In genomic region chr7:66110636-66111112, GRCm38 (mm10) we compare ENCODE assay signal across 8 mouse cellular contexts. TPM values are rescaled to one million over a fixed set of nuclear protein-coding genes. Genes with fewer than 3 reads are reported as not detected.
A peak's percentile ranks its signal among the peaks of the same experiment; 100 is the strongest.
DNase-seq lines count a peak whose midpoint lies in the region; ATAC-seq lines count a peak whose summit lies in the region.

No protein-coding gene starts in this region.

- ATAC-seq in lung, embryonic 15.5 days (ENCODE audit: borderline replicate concordance, extremely low read depth, low FRiP score, low TSS enrichment), result no peak
- peak; percentile 13 for ATAC-seq in activated CD4-positive, CD25-positive, alpha-beta regulatory T cell, adult 4 months
- no peak for ATAC-seq in forebrain, embryonic 14.5 days
- no peak for ATAC-seq in liver, embryonic 13.5 days (ENCODE audit: low read depth)
- ATAC-seq in stomach, embryonic 15.5 days (ENCODE audit: insufficient read depth, low FRiP score, low read depth), result no peak

- no peaks in the 10 kb centered on the region for H3K36me3 ChIP-seq in lung, embryonic 15.5 days
- H3K36me3 ChIP-seq in forebrain, embryonic 14.5 days (ENCODE audit: control insufficient read depth, insufficient read depth, low read length), result no peaks in the 10 kb centered on the region
- H3K36me3 ChIP-seq in liver, embryonic 13.5 days, result no peaks in the 10 kb centered on the region
- no peaks in the 10 kb centered on the region for H3K36me3 ChIP-seq in stomach, embryonic 15.5 days

- H3K4me3 ChIP-seq in lung, embryonic 15.5 days, result peak overlapping the region; percentile 91
- H3K4me3 ChIP-seq in forebrain, embryonic 14.5 days (ENCODE audit: low read depth, low read length), result peak overlapping the region; percentile 91
- H3K4me3 ChIP-seq in liver, embryonic 13.5 days (replicated peaks), result peak overlapping the region; percentile 90
- peak overlapping the region; percentile 84 for H3K4me3 ChIP-seq in stomach, embryonic 15.5 days (replicated peaks)

- peaks cover 67% of the 10 kb centered on the region for H3K4me1 ChIP-seq in lung, embryonic 15.5 days
- H3K4me1 ChIP-seq in forebrain, embryonic 14.5 days (ENCODE audit: control insufficient read depth, insufficient read depth, low read length), result peaks cover 15% of the 10 kb centered on the region
- peaks cover 61% of the 10 kb centered on the region for H3K4me1 ChIP-seq in liver, embryonic 13.5 days (replicated peaks)
- peaks cover 18% of the 10 kb centered on the region for H3K4me1 ChIP-seq in stomach, embryonic 15.5 days

- peak overlapping the region; percentile 71 for H3K4me2 ChIP-seq in lung, embryonic 15.5 days
- H3K4me2 ChIP-seq in forebrain, embryonic 14.5 days (ENCODE audit: low read length), result peak overlapping the region; percentile 94
- H3K4me2 ChIP-seq in liver, embryonic 13.5 days, result peak overlapping the region; percentile 97
- H3K4me2 ChIP-seq in stomach, embryonic 15.5 days, result peak overlapping the region; percentile 92

- under 1% methylated on average over 10 of the region's 10 CpGs for WGBS in lung, embryonic 15.5 days
- under 1% methylated on average over 10 of the region's 10 CpGs for WGBS in forebrain, embryonic 14.5 days
- 9% methylated on average over 10 of the region's 10 CpGs for WGBS in liver, embryonic 13.5 days (ENCODE audit: insufficient replicate concordance)
- 5% methylated on average over 10 of the region's 10 CpGs for WGBS in stomach, embryonic 15.5 days

- peak overlapping the region; percentile 71 for H3K9ac ChIP-seq in lung, embryonic 15.5 days
- peak overlapping the region; percentile 96 for H3K9ac ChIP-seq in forebrain, embryonic 14.5 days (ENCODE audit: low read length)
- H3K9ac ChIP-seq in liver, embryonic 13.5 days, result peak overlapping the region; percentile 93
- peak overlapping the region; percentile 92 for H3K9ac ChIP-seq in stomach, embryonic 15.5 days

- no peaks in the 10 kb centered on the region for H3K9me3 ChIP-seq in lung, embryonic 15.5 days
- no peaks in the 10 kb centered on the region for H3K9me3 ChIP-seq in forebrain, embryonic 14.5 days (replicated peaks; ENCODE audit: control insufficient read depth, low read length)
- H3K9me3 ChIP-seq in liver, embryonic 13.5 days (replicated peaks), result no peaks in the 10 kb centered on the region
- H3K9me3 ChIP-seq in stomach, embryonic 15.5 days, result no peaks in the 10 kb centered on the region

- no peaks in the 10 kb centered on the region for H3K27me3 ChIP-seq in lung, embryonic 15.5 days
- H3K27me3 ChIP-seq in forebrain, embryonic 14.5 days (replicated peaks; ENCODE audit: control insufficient read depth, insufficient read depth, low read length), result 0 out of 2 replicates have a peak, but pooled peaks cover 4% of the 10 kb centered on the region
- H3K27me3 ChIP-seq in liver, embryonic 13.5 days, result peaks cover 6% of the 10 kb centered on the region; the same call in 1 of the 2 replicates
- H3K27me3 ChIP-seq in stomach, embryonic 15.5 days (replicated peaks), result no peaks in the 10 kb centered on the region

- H3K27ac ChIP-seq in lung, embryonic 15.5 days, result peak overlapping the region; percentile 91
- H3K27ac ChIP-seq in forebrain, embryonic 14.5 days (ENCODE audit: low read depth, low read length), result peak overlapping the region; percentile 95; the same call in 1 of the 2 replicates
- H3K27ac ChIP-seq in liver, embryonic 13.5 days, result peak overlapping the region; percentile 84
- peak overlapping the region; percentile 78; the same call in 1 of the 2 replicates for H3K27ac ChIP-seq in stomach, embryonic 15.5 days

- no peak for DNase-seq in lung, adult 18-20 months
- peak; percentile 56 for DNase-seq in forebrain, embryonic 14.5 days (ENCODE audit: low spot score)
- DNase-seq in liver, embryonic 13.5 days, result no peak
- DNase-seq in cerebellum, postnatal 36 days, result no peak
- no peak for DNase-seq in yolk sac, embryonic 10.5 days (ENCODE audit: low spot score)

RNA-seq across cellular contexts. Expression of gene Chsy1, which starts 1.4 kb away (rescaled TPM):
- 18.2 and 18.5 TPM in 2 replicates for polyA plus RNA-seq in lung, embryonic 15.5 days (2015; fragmentation: Nextera tagmentation; extraction: Ambion mirVana)
- polyA plus RNA-seq in activated CD4-positive, CD25-positive, alpha-beta regulatory T cell, adult 4 months (2017; shearing (Covaris generic)), result 10 to 100 TPM; 12.3 to 13.3 TPM
- polyA plus RNA-seq in forebrain, embryonic 14.5 days (2014; fragmentation: Nextera tagmentation; extraction: Ambion mirVana), result 17.8 and 19.5 TPM in 2 replicates
- 9.8 and 10.1 TPM in 2 replicates for polyA plus RNA-seq in liver, embryonic 13.5 days (2015; fragmentation: Nextera tagmentation; extraction: Ambion mirVana)
- polyA plus RNA-seq in stomach, embryonic 15.5 days (2015; fragmentation: Nextera tagmentation; extraction: Ambion mirVana), result 12.5 and 14.0 TPM in 2 replicates

RNA-seq across cellular contexts. Expression of gene Selenos, which starts 31.2 kb away (rescaled TPM):
- polyA plus RNA-seq in lung, embryonic 15.5 days (2015; fragmentation: Nextera tagmentation; extraction: Ambion mirVana), result 101 and 105 TPM in 2 replicates
- 100 to 1,000 TPM; 188 to 201 TPM for polyA plus RNA-seq in activated CD4-positive, CD25-positive, alpha-beta regulatory T cell, adult 4 months (2017; shearing (Covaris generic))
- polyA plus RNA-seq in forebrain, embryonic 14.5 days (2014; fragmentation: Nextera tagmentation; extraction: Ambion mirVana), result 78.6 and 78.8 TPM in 2 replicates
- polyA plus RNA-seq in liver, embryonic 13.5 days (2015; fragmentation: Nextera tagmentation; extraction: Ambion mirVana), result 64.6 and 68.2 TPM in 2 replicates
- polyA plus RNA-seq in stomach, embryonic 15.5 days (2015; fragmentation: Nextera tagmentation; extraction: Ambion mirVana), result 121 and 130 TPM in 2 replicates

RNA-seq across cellular contexts. Expression of gene Snrpa1, which starts 51.9 kb away (rescaled TPM):
- polyA plus RNA-seq in lung, embryonic 15.5 days (2015; fragmentation: Nextera tagmentation; extraction: Ambion mirVana), result 177 and 181 TPM in 2 replicates
- polyA plus RNA-seq in activated CD4-positive, CD25-positive, alpha-beta regulatory T cell, adult 4 months (2017; shearing (Covaris generic)), result 100 to 1,000 TPM; 133 to 154 TPM
- polyA plus RNA-seq in forebrain, embryonic 14.5 days (2014; fragmentation: Nextera tagmentation; extraction: Ambion mirVana), result 151 and 157 TPM in 2 replicates
- 140 and 149 TPM in 2 replicates for polyA plus RNA-seq in liver, embryonic 13.5 days (2015; fragmentation: Nextera tagmentation; extraction: Ambion mirVana)
- 150 and 164 TPM in 2 replicates for polyA plus RNA-seq in stomach, embryonic 15.5 days (2015; fragmentation: Nextera tagmentation; extraction: Ambion mirVana)
